Mouse (Mus musculus): ENCODE measurements around the gene Gm5737.
A peak's percentile ranks its signal among the peaks of the same experiment; 100 is the strongest.

- peak; percentile 38; the same call in 1 of the 2 replicates for TF ChIP-seq POLR2A (IDR thresholded peaks at IDR 0.05; ENCODE audit: borderline replicate concordance, extremely low read depth, low read depth, low read length)
- TF ChIP-seq CTCF (IDR thresholded peaks at IDR 0.05; ENCODE audit: insufficient read depth, low read length) = no peak
These were observed 22.8 kb downstream of the Gm5737 start for GRCm38 (mm10) chr7:120834863-120835372.

Measured in lung, adult 2 months (tissue).